Mouse (Mus musculus) heart, adult 2 months (tissue): ENCODE results near the gene Syna. TPM values are rescaled to one million over a fixed set of nuclear protein-coding genes. Genes with fewer than 3 reads are reported as not detected.

Experiments used
- DNase-seq, 2 experiments: peaks; one replicate each; pipeline ENCODE4 v3.0.0; 2021
- H3K27ac ChIP-seq: fragments of 200-600 bp; 2 replicates; pipeline ENCODE4 v1.8.1; 2022
- H3K27me3 ChIP-seq: fragments of 200-500 bp; 2 replicates; pipeline ENCODE4 v1.6.1; 2012; ENCODE audit warnings: mild to moderate bottlenecking, low read length, inconsistent platforms, mixed read lengths; ENCODE audit not compliant: control insufficient read depth, insufficient read depth
- H3K36me3 ChIP-seq: fragments of 200-500 bp; 2 replicates; pipeline ENCODE4 v1.6.1; 2012; ENCODE audit warnings: low read length, inconsistent platforms; ENCODE audit not compliant: control insufficient read depth, insufficient read depth
- H3K4me1 ChIP-seq: fragments of 200-500 bp; 2 replicates; pipeline ENCODE4 v1.6.1; 2011; ENCODE audit warnings: low read length; ENCODE audit not compliant: control insufficient read depth, insufficient read depth
- H3K4me3 ChIP-seq: fragments of 200-600 bp; 2 replicates; pipeline ENCODE4 v1.8.1; 2022
- H3K79me2 ChIP-seq: fragments of 200-500 bp; replicated peaks from 2 replicates; pipeline ENCODE4 v1.6.1; 2012; ENCODE audit warnings: mild to moderate bottlenecking, inconsistent platforms, low read length, moderate library complexity, mixed read lengths; ENCODE audit not compliant: control insufficient read depth, insufficient read depth
- H3K9ac ChIP-seq: fragments of 200-500 bp; 2 replicates; pipeline ENCODE4 v1.6.1; 2012; ENCODE audit warnings: low read depth, mild to moderate bottlenecking, control low read depth, inconsistent platforms, low read length, mixed read lengths
- CTCF ChIP-seq: fragments of 200-600 bp; IDR thresholded peaks from 2 replicates; pipeline ENCODE4 v1.8.1; 2022; ENCODE audit warnings: antibody characterized with exemption, mild to moderate bottlenecking, moderate library complexity
- EP300 ChIP-seq: fragments of 200-500 bp; IDR thresholded peaks from 2 replicates; pipeline ENCODE4 v1.6.1; 2011; ENCODE audit warnings: low read depth, low read length, control low read depth; ENCODE audit not compliant: insufficient read depth
- POLR2A ChIP-seq: fragments of 200-500 bp; IDR thresholded peaks from 2 replicates; pipeline ENCODE4 v1.6.1; 2011; ENCODE audit warnings: mild to moderate bottlenecking, low read depth, low read length, control low read depth; ENCODE audit not compliant: insufficient read depth
- WGBS: fragments of 180-500 bp; shearing (Covaris S2); methylation state at CpG from one replicate; pipeline ENCODE4 v1.1.7; 2018; 5-methylcytosine and 5-hydroxymethylcytosine counted together
- intact Hi-C: fragments of 180-260 bp; cut with DNase I; formaldehyde crosslinking; loops from one replicate; pipeline ENCODE4 v1.15.1; 2025
- polyA plus RNA-seq: library from polyadenylated mRNA; depleted of rRNA; stranded (reverse); fragments of >200 nt; gene quantifications from 2 replicates; pipeline ENCODE4 v1.2.3, GENCODE M21; 2012
- total RNA-seq, 2 experiments: library from RNA; stranded (reverse); gene quantifications; 2 replicates each; pipeline ENCODE4 v1.2.3; 2021

The Syna gene
- total and polyA plus RNA-seq, 3 experiments: not detected

- TF ChIP-seq EP300: no peak
- TF ChIP-seq POLR2A: no peak
- TF ChIP-seq CTCF: no peak
- no peak overlapping the region for H3K9ac ChIP-seq
- H3K27ac ChIP-seq: no peak overlapping the region
- intact Hi-C loops: no loop called here
- H3K4me1 ChIP-seq: peaks cover 6% of the 10 kb centered on the region
- no peaks in the 10 kb centered on the region for H3K27me3 ChIP-seq
- DNase-seq: no peak
- no peaks in the 10 kb centered on the region for H3K36me3 ChIP-seq
- H3K4me3 ChIP-seq: no peak overlapping the region
- H3K79me2 ChIP-seq: no peaks in the 10 kb centered on the region
- 96% methylated on average over 2 of the region's 2 CpGs for WGBS
Observed at GRCm38 (mm10) chr5:134564272-134564671, 4.3 kb upstream of the Syna start.

DNA sequence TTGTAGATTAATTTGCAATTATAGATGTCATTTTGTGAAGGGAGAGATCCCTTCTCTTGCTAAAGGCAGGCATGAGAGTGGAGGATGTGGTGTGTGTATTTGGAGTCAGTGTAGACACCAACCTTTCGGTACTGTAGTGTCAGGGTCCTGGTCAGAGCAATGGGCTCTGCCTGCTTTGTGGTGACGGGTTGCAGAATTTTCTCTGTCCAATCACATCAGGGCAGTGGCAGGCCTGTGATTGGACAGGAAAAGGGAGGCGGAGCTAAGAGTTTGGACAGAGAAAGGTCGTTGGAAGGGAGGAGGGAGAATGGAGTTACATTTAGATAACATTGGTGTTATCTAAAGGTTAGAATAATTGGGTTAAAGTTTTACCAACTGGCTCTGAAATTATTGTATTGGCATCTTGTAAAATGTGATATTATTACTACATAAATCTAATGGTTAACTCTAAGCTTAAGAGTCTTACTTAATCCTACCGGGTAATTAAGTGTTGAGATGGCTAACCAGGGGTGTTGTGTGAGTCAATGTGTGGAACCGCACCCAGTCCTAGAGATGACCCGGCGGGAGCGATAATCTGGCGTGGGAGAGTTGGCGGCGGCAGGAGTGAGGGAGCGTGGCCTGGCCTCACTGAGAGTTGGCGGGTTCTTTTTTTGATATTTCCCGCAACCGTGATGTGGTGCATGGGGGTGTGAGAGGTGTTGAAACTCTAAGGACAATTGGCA, 640 bp upstream of the Syna start:
- Histone ChIP-seq H3K4me1 (peaks cover 2% of the 10 kb centered on the region; the same call in 1 of the 2 replicates), H3K36me3 (no peaks in the 10 kb centered on the region), H3K27ac (no peak overlapping the region), H3K79me2 (no peaks in the 10 kb centered on the region), H3K9ac (no peak overlapping the region), H3K4me3 (no peak overlapping the region), H3K27me3 (no peaks in the 10 kb centered on the region)
- WGBS: 79% methylated on average over 16 of the region's 16 CpGs
- intact Hi-C loops: no loop called here
- DNase-seq: no peak
- TF ChIP-seq EP300 (no peak), CTCF (no peak), POLR2A (no peak)

DNA sequence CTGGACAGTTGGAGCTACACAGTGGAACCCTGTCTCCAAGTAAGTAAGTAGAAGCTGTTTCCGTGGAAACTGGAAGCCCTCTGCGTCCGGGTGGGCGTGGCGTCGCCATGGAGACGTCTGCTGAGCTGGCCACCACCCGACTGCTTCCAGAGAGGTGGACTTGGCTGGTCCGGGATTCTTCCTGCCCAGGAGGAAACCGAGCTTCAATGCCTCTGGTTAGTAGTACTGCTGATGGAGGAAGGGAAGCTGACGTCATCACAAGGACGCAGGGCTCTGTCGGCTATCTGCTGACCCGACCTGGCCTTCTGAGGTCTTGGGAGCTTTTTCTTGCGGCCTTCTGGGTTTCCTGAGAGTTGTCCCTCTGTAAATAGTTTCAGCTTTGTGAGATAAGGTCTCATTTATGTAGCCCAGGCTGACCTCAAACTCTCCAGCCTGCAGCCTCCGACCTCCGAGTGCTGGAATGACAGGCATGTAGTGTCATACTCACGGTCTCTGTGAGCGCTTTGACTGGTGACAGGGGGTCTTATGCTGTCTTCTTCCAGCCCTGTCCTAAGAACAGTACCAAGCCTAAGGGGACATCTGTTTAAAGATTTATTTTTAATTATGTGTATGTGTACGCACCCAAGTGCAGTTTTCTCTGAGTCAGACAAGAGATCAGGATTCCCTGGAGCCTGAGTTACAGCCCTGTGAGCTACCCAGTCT, 4.4 kb downstream of the Syna start:
- 8% methylated on average over 20 of the region's 20 CpGs for WGBS
- TF ChIP-seq POLR2A (no peak), CTCF (no peak), EP300 (peak; percentile 50; the same call in 1 of the 2 replicates)
- Histone ChIP-seq H3K79me2 (no peaks in the 10 kb centered on the region), H3K27ac (peak overlapping the region; percentile 66), H3K9ac (no peak overlapping the region), H3K4me1 (peaks cover 7% of the 10 kb centered on the region), H3K4me3 (no peak overlapping the region), H3K27me3 (no peaks in the 10 kb centered on the region), H3K36me3 (no peaks in the 10 kb centered on the region)
- intact Hi-C loops: no loop called here
- peak; percentile 88 to 89 for DNase-seq

DNA sequence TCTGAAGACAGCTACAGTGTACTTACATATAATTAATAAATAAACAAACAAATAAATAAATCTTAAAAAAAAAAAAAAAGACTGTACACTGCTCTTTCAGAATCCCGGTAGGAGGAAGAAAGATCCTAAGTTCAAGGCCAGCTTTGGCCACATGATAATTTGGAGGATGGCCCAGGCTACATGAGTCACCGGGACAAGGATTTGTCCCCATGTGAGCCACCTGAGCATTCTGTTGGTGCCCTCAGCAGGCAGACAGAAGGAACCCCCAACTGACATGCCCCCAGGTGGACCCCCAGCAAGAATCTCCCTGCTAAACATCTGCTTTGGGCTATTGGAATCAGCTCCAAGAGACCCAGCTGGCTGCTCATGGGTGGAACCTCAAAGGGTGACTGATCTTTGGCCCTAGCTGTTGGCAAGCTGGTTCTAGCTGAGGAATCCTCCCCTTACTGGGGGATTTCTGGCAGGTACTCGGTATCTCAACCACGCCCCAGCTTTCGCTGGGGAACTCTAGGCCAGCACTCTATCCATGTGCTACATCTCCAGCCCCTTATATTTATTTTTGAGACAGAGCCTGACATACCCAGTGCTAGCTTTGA, 5.9 kb downstream of the Syna start:
- no peaks in the 10 kb centered on the region for H3K27me3 ChIP-seq
- no peaks in the 10 kb centered on the region for H3K36me3 ChIP-seq
- H3K4me1 ChIP-seq: peaks cover 8% of the 10 kb centered on the region
- no peak for TF ChIP-seq EP300
- no peak for TF ChIP-seq POLR2A
- no peak for TF ChIP-seq CTCF
- no peak for DNase-seq
- intact Hi-C loops: no loop called here
- no peak overlapping the region for H3K27ac ChIP-seq
- no peak overlapping the region for H3K9ac ChIP-seq
- 73% methylated on average over 5 of the region's 5 CpGs for WGBS
- H3K79me2 ChIP-seq: no peaks in the 10 kb centered on the region
- H3K4me3 ChIP-seq: no peak overlapping the region

DNA sequence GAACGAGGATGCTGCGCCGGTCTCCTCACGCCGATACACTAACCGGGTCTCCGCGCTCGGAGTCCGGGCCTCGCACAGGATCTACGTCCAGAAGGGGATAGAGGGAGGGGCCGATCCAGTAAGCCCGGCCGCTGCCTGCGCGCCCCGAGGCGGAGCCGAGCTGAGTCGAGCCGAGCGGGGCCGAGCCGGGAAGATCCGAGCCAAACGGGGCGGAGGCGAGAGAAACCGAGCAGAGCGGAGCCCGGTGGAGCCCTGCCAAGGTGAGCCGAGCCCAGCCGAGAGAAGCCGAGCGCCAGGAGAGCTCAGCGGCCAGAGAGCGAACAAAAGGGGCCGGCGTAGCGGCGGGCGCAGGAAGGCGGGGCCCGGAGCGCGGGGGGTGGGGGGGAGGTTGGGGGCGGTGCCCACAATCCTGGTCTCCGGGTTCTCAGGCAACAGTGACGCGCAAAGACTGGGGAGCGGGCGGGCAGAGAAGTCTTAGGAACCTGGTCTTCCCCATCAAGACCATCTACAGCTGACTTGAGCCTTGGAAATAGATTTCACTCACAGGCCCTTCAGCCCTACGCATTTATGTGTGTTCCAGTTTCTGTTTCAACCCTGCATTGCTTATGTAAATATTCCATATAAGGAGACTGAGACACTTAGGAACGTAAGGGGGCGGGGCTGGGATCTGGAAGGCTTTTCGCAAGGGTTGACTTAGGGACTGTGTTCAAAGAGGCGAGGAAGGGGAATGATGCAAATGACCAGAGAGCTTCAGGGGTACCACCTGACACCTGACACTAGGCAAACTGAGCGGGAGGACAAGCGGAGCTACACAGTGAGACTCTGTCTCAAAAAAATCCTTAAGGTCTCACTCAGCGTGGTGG, 7.6 kb downstream of the Syna start, which contains the start of gene Clip2:
TSS of gene Clip2 (minus strand) at position 325 of the 863 bp plus-strand sequence.
- H3K27ac ChIP-seq: peak within 1 kb of the TSS; percentile 85
- H3K79me2 ChIP-seq: no peaks in the 10 kb centered on the region
- DNase-seq: peak; percentile 99
- WGBS: 4% methylated on average over 57 of the region's 61 CpGs
- no peaks in the 10 kb centered on the region for H3K27me3 ChIP-seq
- no peaks in the 10 kb centered on the region for H3K36me3 ChIP-seq
- no peak for TF ChIP-seq EP300
- no peak for TF ChIP-seq POLR2A
- TF ChIP-seq CTCF: peak; percentile 60
- intact Hi-C loops: loop anchor here (1.0 kb wide), 1 partner anchor 19 kb away; no protein-coding TSS in a partner anchor
- H3K4me3 ChIP-seq: peak within 1 kb of the TSS; percentile 92
- peak within 1 kb of the TSS; percentile 87 for H3K9ac ChIP-seq
- H3K4me1 ChIP-seq: peaks cover 10% of the 10 kb centered on the region
